Mouse (Mus musculus): ENCODE data around the gene Inhbe.

Inhbe gene

GRCm38 (mm10) chr10:127353909-127354895, at the start of gene Inhbe:
TSS of gene Inhbe (minus strand) at chr10:127354411.
- no peak for DNase-seq

GRCm38 (mm10) chr10:127391774-127392173, 37.6 kb upstream of the Inhbe start:
- no peak for DNase-seq

GRCm38 (mm10) chr10:127381743-127382134, 27.5 kb upstream of the Inhbe start:
- no peak for DNase-seq

GRCm38 (mm10) chr10:127380767-127381742, 26.8 kb upstream of the Inhbe start:
- peak; percentile 71 for DNase-seq

GRCm38 (mm10) chr10:127380251-127380691, 26.1 kb upstream of the Inhbe start, which contains the start of gene R3hdm2:
TSS of gene R3hdm2 (plus strand) at chr10:127380327.
- peak; percentile 91 for DNase-seq

- DNase-seq: no peak
These were observed 25.4 kb upstream of the Inhbe start for GRCm38 (mm10) chr10:127379654-127380053.

- no peak for DNase-seq
These were observed 23.5 kb upstream of the Inhbe start for GRCm38 (mm10) chr10:127377700-127378099.

GRCm38 (mm10) chr10:127371023-127371422, 16.8 kb upstream of the Inhbe start:
- no peak for DNase-seq

GRCm38 (mm10) chr10:127369834-127370820, 15.9 kb upstream of the Inhbe start, which contains the start of gene Inhbc:
TSS of gene Inhbc (minus strand) at chr10:127370431.
- DNase-seq: no peak

- no peak for DNase-seq
These were observed 14.1 kb upstream of the Inhbe start for GRCm38 (mm10) chr10:127368273-127368672.

- no peak for DNase-seq
These were observed 12.9 kb upstream of the Inhbe start for GRCm38 (mm10) chr10:127367116-127367515.

- no peak for DNase-seq
These were observed 6.5 kb upstream of the Inhbe start for GRCm38 (mm10) chr10:127360714-127361113.

GRCm38 (mm10) chr10:127355336-127355735, 1.1 kb upstream of the Inhbe start:
- DNase-seq: no peak

GRCm38 (mm10) chr10:127352766-127353165, 1.4 kb downstream of the Inhbe start:
- no peak for DNase-seq

- DNase-seq: no peak
These were observed 2.0 kb downstream of the Inhbe start for GRCm38 (mm10) chr10:127352187-127352586.

- no peak for DNase-seq
These were observed 2.5 kb downstream of the Inhbe start for GRCm38 (mm10) chr10:127351719-127352118.

GRCm38 (mm10) chr10:127351285-127351595, 3.0 kb downstream of the Inhbe start:
- no peak for DNase-seq

GRCm38 (mm10) chr10:127350594-127351284, 3.5 kb downstream of the Inhbe start:
- DNase-seq: peak; percentile 81

- no peak for DNase-seq
These were observed 4.4 kb downstream of the Inhbe start for GRCm38 (mm10) chr10:127349810-127350209.

- no peak for DNase-seq
These were observed 5.3 kb downstream of the Inhbe start for GRCm38 (mm10) chr10:127348957-127349356.

GRCm38 (mm10) chr10:127346173-127346572, 8.0 kb downstream of the Inhbe start:
- no peak for DNase-seq
